Mouse (Mus musculus): ENCODE data around the gene St3gal5. TPM values are rescaled to one million over a fixed set of nuclear protein-coding genes. Genes with fewer than 3 reads are reported as not detected.

St3gal5 gene
- total and polyA plus RNA-seq, 3 experiments, result 24.4 to 51.8 TPM; not detected in 1

GRCm38 (mm10) chr6:72130056-72130455, 32.7 kb downstream of the St3gal5 start:
- H3K36me3 ChIP-seq (ENCODE audit: control insufficient read depth in 1 of 2, insufficient read depth in 2 of 2, low read length in 2 of 2), result peaks cover 24 to 34% of the 10 kb centered on the region in 2 experiments
- H3K9me3 ChIP-seq (replicated peaks; ENCODE audit: insufficient read depth, low read length), result no peaks in the 10 kb centered on the region
- no peak overlapping the region for H3K9ac ChIP-seq (ENCODE audit: control insufficient read depth, low read depth, low read length, poor library complexity, severe bottlenecking)
- peaks cover 5% of the 10 kb centered on the region; the same call in 1 of the 2 replicates for H3K79me2 ChIP-seq (ENCODE audit: control insufficient read depth, insufficient read depth, low read length, poor library complexity)
- H3K4me3 ChIP-seq (ENCODE audit: control insufficient read depth in 1 of 2, insufficient read depth in 1 of 2, low read depth in 2 of 2, low read length in 2 of 2), result no peak overlapping the region
- H3K4me1 ChIP-seq (ENCODE audit: control insufficient read depth in 1 of 2, insufficient read depth in 2 of 2, low read length in 2 of 2), result peaks cover 7 to 21% of the 10 kb centered on the region in 2 experiments
- no peak for DNase-seq (ENCODE audit: low read depth, low spot score)
- H3K27me3 ChIP-seq (ENCODE audit: control insufficient read depth in 1 of 2, insufficient read depth in 2 of 2, low read length in 2 of 2), result no peaks in the 10 kb centered on the region
- no peak for TF ChIP-seq ZMIZ1 (IDR thresholded peaks at IDR 0.05; ENCODE audit: low read depth, low read length)
- TF ChIP-seq HCFC1 (IDR thresholded peaks at IDR 0.05; ENCODE audit: low read depth, low read length), result no peak
- TF ChIP-seq NELFE (IDR thresholded peaks at IDR 0.05; ENCODE audit: low read depth, low read length), result no peak
- no peak for TF ChIP-seq MXI1 (IDR thresholded peaks at IDR 0.05; ENCODE audit: low read depth, low read length)
- no peak for TF ChIP-seq NRF1 (IDR thresholded peaks at IDR 0.05; ENCODE audit: insufficient read depth, low read depth, low read length, poor library complexity, severe bottlenecking)
- no peak for TF ChIP-seq CHD2 (IDR thresholded peaks at IDR 0.05; ENCODE audit: low read length)
- no peak for TF ChIP-seq EP300 (IDR thresholded peaks at IDR 0.05; ENCODE audit: low read depth in 1 of 2, low read length in 2 of 2)
- H3K27ac ChIP-seq (ENCODE audit: control insufficient read depth, low read depth, low read length), result no peak overlapping the region

GRCm38 (mm10) chr6:72132671-72133214, 35.4 kb downstream of the St3gal5 start:
- peaks cover under 1% of the 10 kb centered on the region; the same call in 1 of the 2 replicates for H3K79me2 ChIP-seq (ENCODE audit: control insufficient read depth, insufficient read depth, low read length, poor library complexity)
- H3K27ac ChIP-seq (ENCODE audit: control insufficient read depth, low read depth, low read length), result no peak overlapping the region
- H3K36me3 ChIP-seq (ENCODE audit: control insufficient read depth in 1 of 2, insufficient read depth in 2 of 2, low read length in 2 of 2), result peaks cover 32 to 34% of the 10 kb centered on the region in 2 experiments
- H3K9ac ChIP-seq (ENCODE audit: control insufficient read depth, low read depth, low read length, poor library complexity, severe bottlenecking), result no peak overlapping the region
- no peak for TF ChIP-seq RAD21 (IDR thresholded peaks at IDR 0.05; ENCODE audit: low read depth, low read length)
- no peak for TF ChIP-seq ETS1 (IDR thresholded peaks at IDR 0.05; ENCODE audit: low read depth, low read length)
- no peak for TF ChIP-seq NELFE (IDR thresholded peaks at IDR 0.05; ENCODE audit: low read depth, low read length)
- TF ChIP-seq POLR2AphosphoS5 (IDR thresholded peaks at IDR 0.05; ENCODE audit: borderline replicate concordance, low read depth, low read length), result no peak
- no peak for TF ChIP-seq TCF12 (IDR thresholded peaks at IDR 0.05; ENCODE audit: low read depth, low read length)
- no peak for TF ChIP-seq BHLHE40 (IDR thresholded peaks at IDR 0.05; ENCODE audit: borderline replicate concordance, low read depth, low read length)
- TF ChIP-seq EP300 (IDR thresholded peaks at IDR 0.05; ENCODE audit: low read depth in 1 of 2, low read length in 2 of 2), result no peak
- TF ChIP-seq ZC3H11A (IDR thresholded peaks at IDR 0.05; ENCODE audit: low read depth, low read length), result no peak
- no peak for TF ChIP-seq CHD1 (IDR thresholded peaks at IDR 0.05; ENCODE audit: low read depth, low read length)
- TF ChIP-seq CTCF (IDR thresholded peaks at IDR 0.05 in 2 of 3, conservative IDR thresholded peaks at IDR 0.05 in 1 of 3; ENCODE audit: control insufficient read depth in 1 of 3, insufficient read depth in 1 of 3, low read depth in 2 of 3, low read length in 3 of 3, poor library complexity in 1 of 3, severe bottlenecking in 1 of 3), result no peak
- TF ChIP-seq MXI1 (IDR thresholded peaks at IDR 0.05; ENCODE audit: low read depth, low read length), result no peak
- DNase-seq (ENCODE audit: low read depth, low spot score), result no peak
- peaks cover 8 to 24% of the 10 kb centered on the region in 2 experiments for H3K4me1 ChIP-seq (ENCODE audit: control insufficient read depth in 1 of 2, insufficient read depth in 2 of 2, low read length in 2 of 2)
- H3K9me3 ChIP-seq (replicated peaks; ENCODE audit: insufficient read depth, low read length), result no peaks in the 10 kb centered on the region
- H3K4me3 ChIP-seq (ENCODE audit: control insufficient read depth in 1 of 2, insufficient read depth in 1 of 2, low read depth in 2 of 2, low read length in 2 of 2), result no peak overlapping the region
- no peaks in the 10 kb centered on the region for H3K27me3 ChIP-seq (ENCODE audit: control insufficient read depth in 1 of 2, insufficient read depth in 2 of 2, low read length in 2 of 2)
